Mouse (Mus musculus): ENCODE results near the gene Grin2b.

- TF ChIP-seq CTCF (IDR thresholded peaks at IDR 0.05; ENCODE audit: low read depth, low read length) (no peak), EP300 (IDR thresholded peaks at IDR 0.05; ENCODE audit: insufficient read depth, low read depth, low read length) (no peak)
These were observed 125.2 kb downstream of the Grin2b start for GRCm38 (mm10) chr6:136048084-136048483.
